Mouse (Mus musculus): ENCODE measurements around the gene Rtf1.

Gene Rtf1

GRCm38 (mm10) chr2:119737124-119737523 lies 62.3 kb downstream of the Rtf1 start:
- no peak for DNase-seq

- no peak for DNase-seq
Observed at GRCm38 (mm10) chr2:119740567-119740966, 65.7 kb downstream of the Rtf1 start.

GRCm38 (mm10) chr2:119741581-119742411 lies 66.9 kb downstream of the Rtf1 start, which contains the start of gene Itpka:
Itpka (plus strand) TSS chr2:119742337.
- peak; percentile 51 for DNase-seq

GRCm38 (mm10) chr2:119742461-119743175 lies 67.8 kb downstream of the Rtf1 start:
- peak; percentile 60 for DNase-seq

GRCm38 (mm10) chr2:119743176-119743807 lies 68.4 kb downstream of the Rtf1 start:
- DNase-seq, result peak; percentile 81

- no peak for DNase-seq
Observed at GRCm38 (mm10) chr2:119743808-119744162, 68.9 kb downstream of the Rtf1 start.

- DNase-seq, result no peak
Observed at GRCm38 (mm10) chr2:119744163-119745111, 69.6 kb downstream of the Rtf1 start.

- peak; percentile 33 for DNase-seq
Observed at GRCm38 (mm10) chr2:119745281-119745680, 70.4 kb downstream of the Rtf1 start.

GRCm38 (mm10) chr2:119747554-119747953 lies 72.7 kb downstream of the Rtf1 start:
- DNase-seq, result peak; percentile 88

GRCm38 (mm10) chr2:119749260-119749659 lies 74.4 kb downstream of the Rtf1 start:
- peak; percentile 52 for DNase-seq

GRCm38 (mm10) chr2:119757601-119758100 lies 82.8 kb downstream of the Rtf1 start:
- DNase-seq, result no peak

- DNase-seq, result peak; percentile 39
Observed at GRCm38 (mm10) chr2:119758101-119758843, 83.4 kb downstream of the Rtf1 start.

- DNase-seq, result no peak
Observed at GRCm38 (mm10) chr2:119758844-119759835, 84.3 kb downstream of the Rtf1 start.

- DNase-seq, result no peak
Observed at GRCm38 (mm10) chr2:119760251-119760650, 85.4 kb downstream of the Rtf1 start, which contains the start of gene Ltk. Ltk (minus strand) TSS chr2:119760431.

- DNase-seq, result no peak
Observed at GRCm38 (mm10) chr2:119762276-119762675, 87.4 kb downstream of the Rtf1 start.

GRCm38 (mm10) chr2:119763924-119764323 lies 89.1 kb downstream of the Rtf1 start:
- no peak for DNase-seq

- no peak for DNase-seq
Observed at GRCm38 (mm10) chr2:119767246-119767645, 92.4 kb downstream of the Rtf1 start.

Data from right cerebral cortex, adult 18-20 months (tissue).